Mouse (Mus musculus) macrophage (primary cell): ENCODE data around the gene Kcnc3. TPM values are rescaled to one million over a fixed set of nuclear protein-coding genes. Genes with fewer than 3 reads are reported as not detected.

Source experiments
- H3K27ac ChIP-seq: fragments of 350-480 bp; formaldehyde crosslinking; 2 replicates; pipeline ENCODE4 v1.9.0; 2021
- H3K36me3 ChIP-seq: fragments of 350-480 bp; formaldehyde crosslinking; 2 replicates; pipeline ENCODE4 v1.9.0; 2021; ENCODE audit errors: inconsistent target
- H3K4me3 ChIP-seq: fragments of 350-480 bp; formaldehyde crosslinking; 2 replicates; pipeline ENCODE4 v1.9.0; 2021; ENCODE audit errors: inconsistent target
- H3K79me2 ChIP-seq: fragments of 350-480 bp; formaldehyde crosslinking; 2 replicates; pipeline ENCODE4 v1.9.0; 2021; ENCODE audit errors: inconsistent target
- WGBS: methylation state at CpG from one replicate; pipeline ENCODE4 v1.1.7; 2026; ENCODE audit warnings: inconsistent platforms; ENCODE audit not compliant: missing documents; 5-methylcytosine and 5-hydroxymethylcytosine counted together
- polyA plus RNA-seq: library from polyadenylated mRNA; stranded (reverse); fragments of 250-400 nt; gene quantifications from 3 replicates; pipeline ENCODE4 v1.2.4, GENCODE M21; 2018; ENCODE audit warnings: inconsistent platforms

Kcnc3 gene
- polyA plus RNA-seq, 1 experiment from 2014 or later = 0.11 TPM

- Histone ChIP-seq H3K27ac (no peak overlapping the region), H3K4me3 (no peak overlapping the region), H3K36me3 (no peaks in the 10 kb centered on the region), H3K79me2 (no peaks in the 10 kb centered on the region)
- 94% methylated on average over 14 of the region's 14 CpGs for WGBS
These were observed 25.5 kb downstream of the Kcnc3 start for GRCm38 (mm10) chr7:44615987-44616386.

- Histone ChIP-seq H3K4me3 (no peak overlapping the region), H3K27ac (no peak overlapping the region), H3K79me2 (no peaks in the 10 kb centered on the region), H3K36me3 (no peaks in the 10 kb centered on the region)
- WGBS = 76% methylated on average over 3 of the region's 3 CpGs
These were observed 26.6 kb downstream of the Kcnc3 start for GRCm38 (mm10) chr7:44617059-44617458.

GRCm38 (mm10) chr7:44623714-44624542 lies 33.5 kb downstream of the Kcnc3 start:
- no peak overlapping the region for H3K4me3 ChIP-seq
- H3K36me3 ChIP-seq = no peaks in the 10 kb centered on the region
- H3K27ac ChIP-seq = no peak overlapping the region
- H3K79me2 ChIP-seq = no peaks in the 10 kb centered on the region
- 54% methylated on average over 16 of the region's 18 CpGs for WGBS

- WGBS = 72% methylated on average over 3 of the region's 3 CpGs
- Histone ChIP-seq H3K27ac (no peak overlapping the region), H3K4me3 (no peak overlapping the region), H3K79me2 (no peaks in the 10 kb centered on the region), H3K36me3 (no peaks in the 10 kb centered on the region)
These were observed 34.0 kb downstream of the Kcnc3 start for GRCm38 (mm10) chr7:44624543-44624826.

GRCm38 (mm10) chr7:44624828-44625227 lies 34.4 kb downstream of the Kcnc3 start:
- 59% methylated on average over 14 of the region's 14 CpGs for WGBS
- Histone ChIP-seq H3K79me2 (no peaks in the 10 kb centered on the region), H3K36me3 (no peaks in the 10 kb centered on the region), H3K27ac (no peak overlapping the region), H3K4me3 (no peak overlapping the region)

- H3K4me3 ChIP-seq = no peak overlapping the region
- no peak overlapping the region for H3K27ac ChIP-seq
- H3K79me2 ChIP-seq = no peaks in the 10 kb centered on the region
- H3K36me3 ChIP-seq = no peaks in the 10 kb centered on the region
- WGBS = 92% methylated on average over 13 of the region's 13 CpGs
These were observed 35.0 kb downstream of the Kcnc3 start for GRCm38 (mm10) chr7:44625241-44626067.

- 55% methylated on average over 1 of the region's 1 CpGs for WGBS
- Histone ChIP-seq H3K36me3 (no peaks in the 10 kb centered on the region), H3K27ac (no peak overlapping the region), H3K4me3 (no peak overlapping the region), H3K79me2 (no peaks in the 10 kb centered on the region)
These were observed 35.6 kb downstream of the Kcnc3 start for GRCm38 (mm10) chr7:44626068-44626385.

- Histone ChIP-seq H3K36me3 (no peaks in the 10 kb centered on the region), H3K27ac (no peak overlapping the region), H3K79me2 (no peaks in the 10 kb centered on the region), H3K4me3 (no peak overlapping the region)
- WGBS = 81% methylated on average over 13 of the region's 13 CpGs
These were observed 36.5 kb downstream of the Kcnc3 start for GRCm38 (mm10) chr7:44626966-44627365.

- Histone ChIP-seq H3K36me3 (no peaks in the 10 kb centered on the region), H3K4me3 (no peak overlapping the region), H3K27ac (no peak overlapping the region), H3K79me2 (no peaks in the 10 kb centered on the region)
- 83% methylated on average over 14 of the region's 15 CpGs for WGBS
These were observed 38.1 kb downstream of the Kcnc3 start for GRCm38 (mm10) chr7:44628402-44629034.

- Histone ChIP-seq H3K27ac (no peak overlapping the region), H3K36me3 (no peaks in the 10 kb centered on the region), H3K79me2 (no peaks in the 10 kb centered on the region), H3K4me3 (no peak overlapping the region)
- 78% methylated on average over 13 of the region's 13 CpGs for WGBS
These were observed 40.0 kb downstream of the Kcnc3 start for GRCm38 (mm10) chr7:44630437-44630836.

GRCm38 (mm10) chr7:44632676-44633075 lies 42.2 kb downstream of the Kcnc3 start:
- H3K4me3 ChIP-seq = no peak overlapping the region
- no peaks in the 10 kb centered on the region for H3K79me2 ChIP-seq
- no peak overlapping the region for H3K27ac ChIP-seq
- 51% methylated on average over 13 of the region's 13 CpGs for WGBS
- no peaks in the 10 kb centered on the region for H3K36me3 ChIP-seq

GRCm38 (mm10) chr7:44633407-44633806 lies 42.9 kb downstream of the Kcnc3 start:
- H3K36me3 ChIP-seq = no peaks in the 10 kb centered on the region
- H3K4me3 ChIP-seq = no peak overlapping the region
- WGBS = 21% methylated on average over 15 of the region's 15 CpGs
- H3K79me2 ChIP-seq = no peaks in the 10 kb centered on the region
- H3K27ac ChIP-seq = no peak overlapping the region

- H3K4me3 ChIP-seq = no peak overlapping the region
- H3K79me2 ChIP-seq = no peaks in the 10 kb centered on the region
- H3K36me3 ChIP-seq = no peaks in the 10 kb centered on the region
- no peak overlapping the region for H3K27ac ChIP-seq
- WGBS = 93% methylated on average over 9 of the region's 9 CpGs
These were observed 46.2 kb downstream of the Kcnc3 start for GRCm38 (mm10) chr7:44636684-44637083.

GRCm38 (mm10) chr7:44638663-44639062 lies 48.2 kb downstream of the Kcnc3 start:
- Histone ChIP-seq H3K27ac (no peak overlapping the region), H3K36me3 (no peaks in the 10 kb centered on the region), H3K4me3 (no peak overlapping the region), H3K79me2 (no peaks in the 10 kb centered on the region)
- WGBS = 13% methylated on average over 16 of the region's 16 CpGs
